Mouse (Mus musculus): ENCODE measurements around the gene Usp20.
"Not testable (repeated sequence)": the region's sequence is repeated elsewhere in the genome, so short reads cannot be mapped to it uniquely, and the experiment has no call there.

Usp20 gene

GRCm38 (mm10) chr2:30981790-30982513 lies at the start of gene Usp20, which contains the start of gene BC005624:
Usp20 (plus strand) TSS chr2:30982279.
BC005624 (minus strand) TSS chr2:30982201.
- Histone ChIP-seq H3K9me3 (ENCODE audit: low read length) (no peaks in the 10 kb centered on the region), H3K4me3 (replicated peaks; ENCODE audit: low read length) (peak within 1 kb of the TSS; percentile 99), H3K4me1 (replicated peaks; ENCODE audit: low read depth, low read length) (peaks cover 44% of the 10 kb centered on the region), H3K36me3 (ENCODE audit: insufficient read depth, low read length) (peaks cover 45% of the 10 kb centered on the region), H3K27me3 (ENCODE audit: insufficient read depth, low read length) (no peaks in the 10 kb centered on the region)
- TF ChIP-seq NANOG (IDR thresholded peaks at IDR 0.05; ENCODE audit: borderline replicate concordance, low read length) (no peak), CTCF (conservative IDR thresholded peaks at IDR 0.05; ENCODE audit: low read length) (no peak), POU5F1 (IDR thresholded peaks at IDR 0.05; ENCODE audit: borderline replicate concordance, low read length) (no peak)

- Histone ChIP-seq H3K36me3 (ENCODE audit: insufficient read depth, low read length) (no peaks in the 10 kb centered on the region), H3K4me1 (replicated peaks; ENCODE audit: low read depth, low read length) (peaks cover 79% of the 10 kb centered on the region), H3K9me3 (ENCODE audit: low read length) (no peaks in the 10 kb centered on the region), H3K4me3 (replicated peaks; ENCODE audit: low read length) (no peak overlapping the region), H3K27me3 (ENCODE audit: insufficient read depth, low read length) (no peaks in the 10 kb centered on the region)
- TF ChIP-seq POU5F1 (IDR thresholded peaks at IDR 0.05; ENCODE audit: borderline replicate concordance, low read length) (no peak), CTCF (conservative IDR thresholded peaks at IDR 0.05; ENCODE audit: low read length) (no peak), NANOG (IDR thresholded peaks at IDR 0.05; ENCODE audit: borderline replicate concordance, low read length) (no peak)
Observed at GRCm38 (mm10) chr2:30933032-30933431, 49.0 kb upstream of the Usp20 start.

- TF ChIP-seq CTCF (conservative IDR thresholded peaks at IDR 0.05; ENCODE audit: low read length) (peak; percentile 87), NANOG (IDR thresholded peaks at IDR 0.05; ENCODE audit: borderline replicate concordance, low read length) (no peak), POU5F1 (IDR thresholded peaks at IDR 0.05; ENCODE audit: borderline replicate concordance, low read length) (no peak)
- Histone ChIP-seq H3K27me3 (ENCODE audit: insufficient read depth, low read length) (no peaks in the 10 kb centered on the region), H3K4me1 (replicated peaks; ENCODE audit: low read depth, low read length) (peaks cover 74% of the 10 kb centered on the region)
Observed at GRCm38 (mm10) chr2:30933917-30934450, 48.1 kb upstream of the Usp20 start.

GRCm38 (mm10) chr2:30936808-30937207 lies 45.3 kb upstream of the Usp20 start:
- Histone ChIP-seq H3K4me3 (replicated peaks; ENCODE audit: low read length) (no peak overlapping the region), H3K9me3 (ENCODE audit: low read length) (no peaks in the 10 kb centered on the region), H3K27me3 (ENCODE audit: insufficient read depth, low read length) (no peaks in the 10 kb centered on the region), H3K4me1 (replicated peaks; ENCODE audit: low read depth, low read length) (peaks cover 74% of the 10 kb centered on the region), H3K36me3 (ENCODE audit: insufficient read depth, low read length) (no peaks in the 10 kb centered on the region)
- TF ChIP-seq NANOG (IDR thresholded peaks at IDR 0.05; ENCODE audit: borderline replicate concordance, low read length), result no peak
- no peak for TF ChIP-seq CTCF (conservative IDR thresholded peaks at IDR 0.05; ENCODE audit: low read length)
- no peak for TF ChIP-seq POU5F1 (IDR thresholded peaks at IDR 0.05; ENCODE audit: borderline replicate concordance, low read length)

More at GRCm38 (mm10) chr2:30933917-30934450, 48.1 kb upstream of the Usp20 start:
- no peaks in the 10 kb centered on the region for H3K9me3 ChIP-seq (ENCODE audit: low read length)
- no peaks in the 10 kb centered on the region for H3K36me3 ChIP-seq (ENCODE audit: insufficient read depth, low read length)
- no peak overlapping the region for H3K4me3 ChIP-seq (replicated peaks; ENCODE audit: low read length)

GRCm38 (mm10) chr2:30937731-30938130 lies 44.3 kb upstream of the Usp20 start:
- Histone ChIP-seq H3K27me3 (ENCODE audit: insufficient read depth, low read length) (no peaks in the 10 kb centered on the region), H3K36me3 (ENCODE audit: insufficient read depth, low read length) (no peaks in the 10 kb centered on the region), H3K4me3 (replicated peaks; ENCODE audit: low read length) (peak overlapping the region; percentile 78), H3K9me3 (ENCODE audit: low read length) (no peaks in the 10 kb centered on the region), H3K4me1 (replicated peaks; ENCODE audit: low read depth, low read length) (peaks cover 74% of the 10 kb centered on the region)
- TF ChIP-seq CTCF (conservative IDR thresholded peaks at IDR 0.05; ENCODE audit: low read length) (no peak), POU5F1 (IDR thresholded peaks at IDR 0.05; ENCODE audit: borderline replicate concordance, low read length) (no peak), NANOG (IDR thresholded peaks at IDR 0.05; ENCODE audit: borderline replicate concordance, low read length) (no peak)

GRCm38 (mm10) chr2:30938574-30938991 lies 43.5 kb upstream of the Usp20 start:
- no peaks in the 10 kb centered on the region for H3K9me3 ChIP-seq (ENCODE audit: low read length)
- peak overlapping the region; percentile 78 for H3K4me3 ChIP-seq (replicated peaks; ENCODE audit: low read length)
- no peaks in the 10 kb centered on the region for H3K36me3 ChIP-seq (ENCODE audit: insufficient read depth, low read length)
- H3K27me3 ChIP-seq (ENCODE audit: insufficient read depth, low read length), result no peaks in the 10 kb centered on the region
- peaks cover 67% of the 10 kb centered on the region for H3K4me1 ChIP-seq (replicated peaks; ENCODE audit: low read depth, low read length)
- TF ChIP-seq NANOG (IDR thresholded peaks at IDR 0.05; ENCODE audit: borderline replicate concordance, low read length), result peak; percentile 51; the same call in 1 of the 2 replicates
- no peak for TF ChIP-seq POU5F1 (IDR thresholded peaks at IDR 0.05; ENCODE audit: borderline replicate concordance, low read length)

- Histone ChIP-seq H3K27me3 (ENCODE audit: insufficient read depth, low read length) (no peaks in the 10 kb centered on the region), H3K36me3 (ENCODE audit: insufficient read depth, low read length) (no peaks in the 10 kb centered on the region), H3K4me3 (replicated peaks; ENCODE audit: low read length) (no peak overlapping the region), H3K4me1 (replicated peaks; ENCODE audit: low read depth, low read length) (peaks cover 44% of the 10 kb centered on the region), H3K9me3 (ENCODE audit: low read length) (no peaks in the 10 kb centered on the region)
- TF ChIP-seq CTCF (conservative IDR thresholded peaks at IDR 0.05; ENCODE audit: low read length), result no peak
- no peak for TF ChIP-seq POU5F1 (IDR thresholded peaks at IDR 0.05; ENCODE audit: borderline replicate concordance, low read length)
- TF ChIP-seq NANOG (IDR thresholded peaks at IDR 0.05; ENCODE audit: borderline replicate concordance, low read length), result no peak
Observed at GRCm38 (mm10) chr2:30941586-30941985, 40.5 kb upstream of the Usp20 start.

- not testable (repeated sequence) for H3K27me3 ChIP-seq (ENCODE audit: insufficient read depth, low read length); H3K4me3 ChIP-seq (replicated peaks; ENCODE audit: low read length); H3K9me3 ChIP-seq (ENCODE audit: low read length); H3K36me3 ChIP-seq (ENCODE audit: insufficient read depth, low read length)
- peaks cover 39% of the 10 kb centered on the region for H3K4me1 ChIP-seq (replicated peaks; ENCODE audit: low read depth, low read length)
Observed at GRCm38 (mm10) chr2:30942116-30942515, 40.0 kb upstream of the Usp20 start.

- peaks cover 38% of the 10 kb centered on the region for H3K4me1 ChIP-seq (replicated peaks; ENCODE audit: low read depth, low read length)
- H3K9me3 ChIP-seq (ENCODE audit: low read length), result no peaks in the 10 kb centered on the region
- no peaks in the 10 kb centered on the region for H3K36me3 ChIP-seq (ENCODE audit: insufficient read depth, low read length)
- H3K4me3 ChIP-seq (replicated peaks; ENCODE audit: low read length), result no peak overlapping the region
- no peak for TF ChIP-seq NANOG (IDR thresholded peaks at IDR 0.05; ENCODE audit: borderline replicate concordance, low read length)
- TF ChIP-seq POU5F1 (IDR thresholded peaks at IDR 0.05; ENCODE audit: borderline replicate concordance, low read length), result no peak
- TF ChIP-seq CTCF (conservative IDR thresholded peaks at IDR 0.05; ENCODE audit: low read length), result peak; percentile 94
- H3K27me3 ChIP-seq (ENCODE audit: insufficient read depth, low read length), result no peaks in the 10 kb centered on the region
Observed at GRCm38 (mm10) chr2:30942603-30943011, 39.5 kb upstream of the Usp20 start.
